Mouse (Mus musculus) intestine, embryonic 15.5 days (tissue): ENCODE data around the gene Commd2. TPM values are rescaled to one million over a fixed set of nuclear protein-coding genes. Genes with fewer than 3 reads are reported as not detected.
A peak's percentile ranks its signal among the peaks of the same experiment; 100 is the strongest.

ENCODE experiments used
- ATAC-seq: fragments of 200-750 bp; cut with Nextera tagmentation; 2 replicates; pipeline ENCODE4 v1.8.0; 2017; ENCODE audit warnings: moderate TSS enrichment, moderate library complexity
- H3K27ac ChIP-seq: fragments of 300-500 bp; sonication (generic); 2 replicates; pipeline ENCODE4 v1.5.1; 2015; ENCODE audit warnings: mild to moderate bottlenecking, inconsistent platforms
- H3K27me3 ChIP-seq: fragments of 300-500 bp; sonication (generic); replicated peaks from 2 replicates; pipeline ENCODE4 v1.6.1; 2015; ENCODE audit warnings: inconsistent platforms
- H3K36me3 ChIP-seq: fragments of 300-500 bp; sonication (generic); 2 replicates; pipeline ENCODE4 v1.6.1; 2015; ENCODE audit warnings: inconsistent platforms
- H3K4me1 ChIP-seq: fragments of 300-500 bp; sonication (generic); replicated peaks from 2 replicates; pipeline ENCODE4 v1.6.1; 2015; ENCODE audit warnings: inconsistent platforms
- H3K4me2 ChIP-seq: fragments of 300-500 bp; sonication (generic); replicated peaks from 2 replicates; pipeline ENCODE4 v1.6.1; 2015; ENCODE audit warnings: mild to moderate bottlenecking, inconsistent platforms
- H3K4me3 ChIP-seq: fragments of 300-500 bp; sonication (generic); replicated peaks from 2 replicates; pipeline ENCODE4 v1.5.1; 2015; ENCODE audit warnings: inconsistent platforms
- H3K9ac ChIP-seq: fragments of 300-500 bp; sonication (generic); 2 replicates; pipeline ENCODE4 v1.6.1; 2015; ENCODE audit warnings: inconsistent platforms
- H3K9me3 ChIP-seq: fragments of 300-500 bp; sonication (generic); 2 replicates; pipeline ENCODE4 v1.6.1; 2016; ENCODE audit warnings: inconsistent platforms
- WGBS: fragments of 180-500 bp; shearing (Covaris S2); methylation state at CpG from one replicate; pipeline ENCODE4 v1.1.7; 2015; 5-methylcytosine and 5-hydroxymethylcytosine counted together
- polyA plus RNA-seq: library from polyadenylated mRNA; unstranded; fragments of >200 nt; fragmentation: Nextera tagmentation; extraction: Ambion mirVana; gene quantifications from 2 replicates; pipeline ENCODE4 v1.2.1, GENCODE M21; 2015

Gene Commd2
- 66.1 and 79.6 TPM in 2 replicates for polyA plus RNA-seq

DNA sequence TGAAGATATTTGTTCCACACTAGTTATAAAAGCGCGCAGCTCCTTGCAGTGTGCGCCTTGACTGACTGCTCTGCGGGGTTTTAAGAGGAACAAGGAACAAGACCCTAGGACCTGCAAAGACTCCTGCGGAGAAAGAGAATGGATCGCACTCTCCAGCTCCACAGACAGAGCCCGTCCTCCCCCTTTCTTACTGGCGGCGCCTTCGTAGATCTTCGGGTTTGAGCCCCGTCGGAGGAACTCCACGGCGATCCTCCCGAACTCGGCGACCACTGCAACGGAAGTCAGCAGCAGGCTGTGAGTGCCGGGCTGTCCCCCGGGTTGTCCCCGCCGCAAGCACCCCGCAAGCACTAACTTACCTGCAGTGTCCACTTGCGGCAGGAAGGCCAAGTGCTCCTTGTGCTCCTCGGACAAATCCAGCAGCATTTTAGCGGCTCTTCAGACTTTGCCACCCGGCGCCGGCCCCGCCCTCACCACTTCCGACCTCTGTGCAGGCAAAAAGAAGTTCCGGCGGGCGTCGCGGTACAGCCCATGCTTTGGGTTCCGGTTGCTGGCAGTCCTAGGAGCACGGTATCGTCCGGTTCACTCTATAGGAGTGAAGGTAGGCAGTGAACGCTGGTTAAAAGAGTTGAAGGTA is at the start of gene Commd2:
Commd2 (minus strand) TSS at position 485 of the 634 bp plus-strand sequence.
- peak; percentile 99 for ATAC-seq
- Histone ChIP-seq H3K27ac (peak within 1 kb of the TSS; percentile 86), H3K4me3 (peak within 1 kb of the TSS; percentile 69), H3K9me3 (no peaks in the 10 kb centered on the region), H3K9ac (peak within 1 kb of the TSS; percentile 78), H3K4me1 (no peaks in the 10 kb centered on the region), H3K27me3 (no peaks in the 10 kb centered on the region), H3K4me2 (peak within 1 kb of the TSS; percentile 60), H3K36me3 (no peaks in the 10 kb centered on the region)
- under 1% methylated on average over 42 of the region's 42 CpGs for WGBS

GRCm38 (mm10) chr3:57696779-57697178 is 45.3 kb upstream of the Commd2 start:
- no peak for ATAC-seq
- Histone ChIP-seq H3K9ac (no peak overlapping the region), H3K4me3 (no peak overlapping the region), H3K4me2 (no peak overlapping the region), H3K27me3 (no peaks in the 10 kb centered on the region), H3K36me3 (no peaks in the 10 kb centered on the region), H3K4me1 (no peaks in the 10 kb centered on the region), H3K27ac (no peak overlapping the region), H3K9me3 (no peaks in the 10 kb centered on the region)
- WGBS: 90% methylated on average over 9 of the region's 9 CpGs

DNA sequence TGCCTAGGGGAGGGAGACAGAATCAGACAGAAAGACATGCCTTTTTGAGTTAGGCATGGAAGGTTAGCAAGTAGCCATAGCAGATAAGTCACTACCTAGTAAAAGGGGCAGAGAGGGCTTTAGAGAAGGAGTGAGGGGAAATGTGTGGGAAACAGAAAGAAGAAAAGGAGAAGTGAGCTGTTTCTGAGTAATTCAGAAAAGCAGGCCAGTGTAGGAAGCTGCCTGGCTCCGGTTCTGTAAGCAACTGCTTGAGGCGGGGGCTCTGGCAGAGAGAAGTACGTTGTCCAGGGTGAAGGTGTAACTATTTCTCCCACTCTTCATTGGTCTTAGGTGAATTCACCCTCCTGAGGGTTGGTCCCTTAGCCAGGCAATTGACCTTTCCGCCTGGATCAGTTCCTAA is 44.7 kb upstream of the Commd2 start:
- Histone ChIP-seq H3K27me3 (no peaks in the 10 kb centered on the region), H3K36me3 (no peaks in the 10 kb centered on the region), H3K9me3 (no peaks in the 10 kb centered on the region), H3K9ac (no peak overlapping the region), H3K4me1 (no peaks in the 10 kb centered on the region), H3K4me3 (no peak overlapping the region), H3K4me2 (no peak overlapping the region), H3K27ac (no peak overlapping the region)
- WGBS: 80% methylated on average over 4 of the region's 4 CpGs
- no peak for ATAC-seq

DNA sequence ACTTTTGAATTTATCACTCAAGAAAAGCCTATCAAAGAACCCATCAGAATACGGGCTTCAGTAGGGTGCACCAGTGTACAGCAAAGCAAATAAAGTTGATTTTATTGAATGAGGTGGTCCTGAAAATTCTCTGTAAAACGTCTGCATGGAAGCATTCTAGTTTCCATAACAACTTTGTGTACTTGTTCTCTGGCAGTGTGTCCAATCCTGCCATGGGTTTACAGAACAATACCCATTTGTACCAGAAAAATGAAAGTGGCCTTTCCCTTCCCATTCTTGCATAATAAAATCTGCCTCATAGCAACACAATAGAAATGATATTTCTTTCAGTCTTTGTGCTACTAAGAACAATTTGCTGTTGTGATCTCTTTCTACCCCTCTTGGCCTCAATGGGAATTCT is 41.2 kb upstream of the Commd2 start, which contains the start of gene Ankub1:
Ankub1 (minus strand) TSS at position 81 of the 400 bp plus-strand sequence.
- Histone ChIP-seq H3K4me3 (no peak within 1 kb of the TSS), H3K9ac (no peak within 1 kb of the TSS), H3K4me2 (no peak within 1 kb of the TSS), H3K9me3 (no peaks in the 10 kb centered on the region), H3K27me3 (no peaks in the 10 kb centered on the region), H3K4me1 (no peaks in the 10 kb centered on the region), H3K27ac (no peak within 1 kb of the TSS), H3K36me3 (no peaks in the 10 kb centered on the region)
- no peak for ATAC-seq
- WGBS: 53% methylated on average over 2 of the region's 2 CpGs

DNA sequence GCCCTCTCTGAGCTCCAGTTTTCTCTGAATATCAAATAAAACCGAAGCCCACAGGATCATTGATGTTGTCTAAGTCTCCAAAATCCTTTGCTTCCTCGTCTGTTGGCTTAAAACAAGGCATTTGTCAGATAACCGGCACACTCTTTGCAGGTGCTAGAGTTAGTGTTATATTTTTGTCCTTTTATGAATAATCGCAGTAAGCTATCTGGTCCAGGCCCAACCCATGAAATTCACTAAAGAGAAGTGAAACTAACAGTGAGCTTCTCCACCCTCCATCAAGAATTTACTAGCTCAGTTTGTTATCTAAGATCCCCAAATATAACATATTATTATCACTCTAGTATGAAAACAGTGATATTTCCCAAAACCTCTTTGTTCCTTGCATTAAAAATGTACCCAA is 40.3 kb upstream of the Commd2 start:
- Histone ChIP-seq H3K4me3 (no peak overlapping the region), H3K9ac (no peak overlapping the region), H3K36me3 (no peaks in the 10 kb centered on the region), H3K4me1 (no peaks in the 10 kb centered on the region), H3K27me3 (no peaks in the 10 kb centered on the region), H3K9me3 (no peaks in the 10 kb centered on the region), H3K4me2 (no peak overlapping the region), H3K27ac (no peak overlapping the region)
- WGBS: 82% methylated on average over 4 of the region's 4 CpGs
- no peak for ATAC-seq

DNA sequence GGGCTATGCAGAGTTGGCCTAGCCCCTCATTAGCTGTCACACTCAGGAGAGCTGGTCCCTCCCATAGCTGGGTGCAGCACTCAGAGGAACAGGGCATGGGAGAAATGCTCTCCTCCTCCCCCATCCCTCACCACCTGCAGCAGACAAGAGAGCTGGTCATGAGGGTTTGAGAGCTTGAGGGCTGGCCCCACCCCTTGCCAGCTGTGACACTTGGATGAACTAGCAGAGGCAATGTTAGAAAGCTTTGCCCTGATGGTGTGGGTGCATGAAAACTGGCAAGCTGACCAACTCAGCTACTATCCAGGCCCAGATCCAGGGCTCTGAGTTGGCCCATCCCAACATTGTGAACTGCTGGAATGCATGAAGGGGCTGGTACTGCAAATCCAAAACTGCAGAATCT is 26.3 kb upstream of the Commd2 start:
- no peak overlapping the region for H3K4me2 ChIP-seq
- H3K4me3 ChIP-seq: no peak overlapping the region
- no peak overlapping the region for H3K27ac ChIP-seq
- H3K4me1 ChIP-seq: no peaks in the 10 kb centered on the region
- H3K9me3 ChIP-seq: no peaks in the 10 kb centered on the region
- H3K9ac ChIP-seq: no peak overlapping the region
- no peaks in the 10 kb centered on the region for H3K36me3 ChIP-seq
- no peak for ATAC-seq
- no peaks in the 10 kb centered on the region for H3K27me3 ChIP-seq

- Histone ChIP-seq H3K4me3 (no peak overlapping the region), H3K9me3 (no peaks in the 10 kb centered on the region), H3K4me1 (no peaks in the 10 kb centered on the region), H3K36me3 (no peaks in the 10 kb centered on the region), H3K4me2 (no peak overlapping the region), H3K27ac (no peak overlapping the region), H3K9ac (no peak overlapping the region), H3K27me3 (no peaks in the 10 kb centered on the region)
- WGBS: 89% methylated on average over 2 of the region's 2 CpGs
- no peak for ATAC-seq
Observed at GRCm38 (mm10) chr3:57674075-57674474, 22.6 kb upstream of the Commd2 start.

GRCm38 (mm10) chr3:57673586-57673985 is 22.1 kb upstream of the Commd2 start:
- ATAC-seq: no peak

GRCm38 (mm10) chr3:57667054-57667723 is 15.7 kb upstream of the Commd2 start:
- Histone ChIP-seq H3K4me1 (no peaks in the 10 kb centered on the region), H3K27ac (no peak overlapping the region), H3K4me2 (peak overlapping the region; percentile 43), H3K9ac (no peak overlapping the region), H3K36me3 (no peaks in the 10 kb centered on the region), H3K9me3 (no peaks in the 10 kb centered on the region), H3K4me3 (no peak overlapping the region), H3K27me3 (no peaks in the 10 kb centered on the region)
- WGBS: 33% methylated on average over 14 of the region's 14 CpGs
- ATAC-seq: peak; percentile 71; the same call in 1 of the 2 replicates

More at GRCm38 (mm10) chr3:57673586-57673985, 22.1 kb upstream of the Commd2 start:
- Histone ChIP-seq H3K4me3 (no peak overlapping the region), H3K27ac (no peak overlapping the region), H3K36me3 (no peaks in the 10 kb centered on the region), H3K9ac (no peak overlapping the region), H3K4me1 (no peaks in the 10 kb centered on the region), H3K9me3 (no peaks in the 10 kb centered on the region), H3K27me3 (no peaks in the 10 kb centered on the region), H3K4me2 (no peak overlapping the region)
- 79% methylated on average over 4 of the region's 4 CpGs for WGBS

DNA sequence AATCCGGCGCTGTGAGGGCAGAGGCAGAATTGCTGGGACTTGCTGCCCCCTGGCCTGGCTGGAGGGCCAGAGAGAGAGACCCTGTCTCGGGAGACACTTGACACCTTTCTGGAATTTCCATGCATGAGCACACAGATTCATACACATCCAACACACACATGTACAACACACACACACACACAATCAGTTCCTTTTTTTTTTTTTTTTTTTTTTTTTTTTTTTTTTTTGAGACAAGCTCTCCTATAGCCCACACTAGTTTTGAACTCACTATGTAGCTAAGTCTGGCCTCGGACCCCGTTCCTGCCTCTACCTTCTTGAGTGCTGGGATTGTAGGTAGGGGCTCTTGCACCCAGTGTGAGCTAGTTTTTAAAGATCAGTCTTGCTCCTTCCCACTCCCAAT is 14.4 kb upstream of the Commd2 start:
- no peaks in the 10 kb centered on the region for H3K9me3 ChIP-seq
- H3K27ac ChIP-seq: no peak overlapping the region
- H3K36me3 ChIP-seq: no peaks in the 10 kb centered on the region
- no peaks in the 10 kb centered on the region for H3K27me3 ChIP-seq
- H3K4me1 ChIP-seq: no peaks in the 10 kb centered on the region
- no peak for ATAC-seq
- no peak overlapping the region for H3K4me3 ChIP-seq
- WGBS: 90% methylated on average over 5 of the region's 5 CpGs
- H3K9ac ChIP-seq: no peak overlapping the region
- no peak overlapping the region for H3K4me2 ChIP-seq

- Histone ChIP-seq H3K27ac (no peak overlapping the region), H3K9ac (no peak overlapping the region), H3K4me1 (no peaks in the 10 kb centered on the region), H3K4me2 (no peak overlapping the region), H3K9me3 (no peaks in the 10 kb centered on the region), H3K36me3 (no peaks in the 10 kb centered on the region), H3K27me3 (no peaks in the 10 kb centered on the region), H3K4me3 (no peak overlapping the region)
- 68% methylated on average over 10 of the region's 10 CpGs for WGBS
- no peak for ATAC-seq
Observed at GRCm38 (mm10) chr3:57664682-57665081, 13.2 kb upstream of the Commd2 start.

DNA sequence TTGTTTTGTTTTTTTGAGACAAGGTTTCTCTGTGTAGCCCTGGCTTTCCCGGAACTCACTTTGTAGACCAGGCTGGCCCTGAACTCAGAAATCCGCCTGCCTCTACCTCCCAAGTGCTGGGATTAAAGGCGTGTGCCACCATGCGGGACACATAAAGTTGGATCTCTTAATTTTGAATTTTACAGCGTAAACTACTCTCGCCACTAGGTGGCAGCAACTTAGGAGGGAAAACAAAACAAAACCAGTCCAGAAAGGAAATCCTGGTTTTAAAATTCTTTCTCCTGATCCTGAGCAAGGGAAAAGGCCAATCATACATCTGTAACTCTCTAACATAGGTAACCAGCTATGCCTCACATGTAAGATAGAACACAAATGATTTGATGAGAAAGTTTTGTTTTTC is 12.2 kb upstream of the Commd2 start:
- H3K4me2 ChIP-seq: no peak overlapping the region
- H3K9ac ChIP-seq: no peak overlapping the region
- H3K36me3 ChIP-seq: no peaks in the 10 kb centered on the region
- no peak for ATAC-seq
- WGBS: 22% methylated on average over 6 of the region's 6 CpGs
- no peak overlapping the region for H3K27ac ChIP-seq
- H3K27me3 ChIP-seq: no peaks in the 10 kb centered on the region
- no peaks in the 10 kb centered on the region for H3K4me1 ChIP-seq
- no peaks in the 10 kb centered on the region for H3K9me3 ChIP-seq
- no peak overlapping the region for H3K4me3 ChIP-seq

DNA sequence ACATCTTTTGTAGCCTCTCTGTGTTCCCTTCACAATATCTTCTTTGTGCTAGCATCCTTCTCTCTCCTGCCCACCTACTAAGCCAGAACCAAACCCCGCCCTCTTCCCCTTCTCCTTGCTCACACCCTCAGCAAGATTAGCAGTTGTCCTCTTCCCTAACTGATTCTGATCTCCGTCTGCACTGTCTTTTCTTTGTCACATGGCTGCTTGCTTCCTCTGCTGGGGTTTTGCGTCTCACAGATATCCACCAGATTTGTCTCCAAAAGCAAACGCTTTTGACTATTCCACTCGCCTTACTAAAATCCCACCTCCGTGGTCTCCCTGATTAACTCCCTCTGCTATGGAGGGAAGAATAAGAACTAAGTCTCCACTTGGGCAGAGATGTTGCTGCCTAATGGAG is 7.1 kb upstream of the Commd2 start:
- Histone ChIP-seq H3K36me3 (no peaks in the 10 kb centered on the region), H3K9me3 (no peaks in the 10 kb centered on the region), H3K4me2 (no peak overlapping the region), H3K4me1 (no peaks in the 10 kb centered on the region), H3K9ac (no peak overlapping the region), H3K27ac (no peak overlapping the region), H3K27me3 (no peaks in the 10 kb centered on the region), H3K4me3 (no peak overlapping the region)
- WGBS: 68% methylated on average over 6 of the region's 6 CpGs
- ATAC-seq: no peak
